In the genomic region with DNA sequence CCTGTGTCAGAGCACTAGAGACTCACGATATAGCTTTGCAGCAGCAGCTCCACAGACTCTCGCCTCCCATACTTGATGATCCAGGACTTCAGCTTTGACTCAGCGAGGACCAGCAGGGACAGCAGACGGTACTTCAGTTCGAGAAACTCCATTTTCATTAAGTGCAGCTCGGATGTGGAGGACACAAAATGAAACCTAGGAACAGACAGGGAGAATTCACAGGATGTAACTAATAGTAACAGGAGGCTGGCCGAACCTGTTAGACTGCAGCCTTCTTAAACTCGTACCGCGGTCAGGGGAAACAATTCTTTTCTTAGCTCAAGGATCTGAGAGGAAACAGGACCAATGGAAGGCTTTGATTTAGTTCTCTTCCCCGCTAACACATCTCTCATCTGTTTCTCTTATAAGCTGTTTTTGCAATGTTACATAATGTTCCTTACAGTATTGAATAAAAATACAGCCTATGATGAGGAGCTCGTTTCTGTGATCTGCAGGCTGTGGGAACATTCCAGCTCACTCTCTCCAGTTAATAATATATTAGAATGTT, we compare ENCODE assay signal across 10 mouse cellular contexts.
DNase-seq lines count a peak whose midpoint lies in the region; ATAC-seq and TF ChIP-seq lines count a peak whose summit lies in the region.
"Had no signal": no experiment of that assay in that cellular context is flagged by ENCODE, and none has a peak within 500 bp of the region (broad histone marks: within the 10 kb centered on the region; RNA-seq: fewer than 3 reads in every experiment).

No protein-coding gene starts in this region.

- no peak for DNase-seq in kidney, adult 8-10 months
- peak; percentile 51 to 54 for DNase-seq in left cerebral cortex, postnatal 36 days (ENCODE audit: low spot score in 2 of 2)
- DNase-seq in hindbrain, embryonic 11.5 days (ENCODE audit: low spot score): no peak
- DNase-seq: liver; retina, postnatal 1 day had no signal

- no peak overlapping the region; the same call in 1 of the 2 replicates for H3K4me3 ChIP-seq in kidney, embryonic 16.5 days (ENCODE audit: low read length)
- peak overlapping the region; percentile 63 for H3K4me3 ChIP-seq in cortical plate, adult 2 months (ENCODE audit: insufficient read depth, low read length)
- no peak overlapping the region for H3K4me3 ChIP-seq in intestine, postnatal 0 days (ENCODE audit: low read depth, low read length)
- no peak overlapping the region for H3K4me3 ChIP-seq in liver, embryonic 12.5 days
- H3K4me3 ChIP-seq in hindbrain, embryonic 11.5 days (ENCODE audit: low read depth, low read length): no peak overlapping the region

- no peaks in the 10 kb centered on the region for H3K36me3 ChIP-seq in kidney, embryonic 16.5 days (ENCODE audit: insufficient read depth, low read length)
- no peaks in the 10 kb centered on the region for H3K36me3 ChIP-seq in intestine, postnatal 0 days (ENCODE audit: control insufficient read depth, insufficient read depth)
- H3K36me3 ChIP-seq in liver, embryonic 12.5 days: no peaks in the 10 kb centered on the region
- no peaks in the 10 kb centered on the region for H3K36me3 ChIP-seq in hindbrain, embryonic 11.5 days (ENCODE audit: control insufficient read depth, insufficient read depth, low read length)

- TF ChIP-seq CTCF in cortical plate, adult 2 months (IDR thresholded peaks at IDR 0.05; ENCODE audit: extremely low read depth, insufficient read depth, low read length): no peak
- no peak for TF ChIP-seq CTCF in intestine, postnatal 0 days (IDR thresholded peaks at IDR 0.05; ENCODE audit: low read depth)

- H3K4me1 ChIP-seq in kidney, embryonic 16.5 days (ENCODE audit: insufficient read depth, low read length): no peaks in the 10 kb centered on the region
- H3K4me1 ChIP-seq in cortical plate, adult 2 months (ENCODE audit: control insufficient read depth, insufficient read depth, low read length): peaks cover 2% of the 10 kb centered on the region
- H3K4me1 ChIP-seq in intestine, postnatal 0 days (replicated peaks; ENCODE audit: control insufficient read depth, insufficient read depth, low read length): no peaks in the 10 kb centered on the region
- no peaks in the 10 kb centered on the region for H3K4me1 ChIP-seq in liver, embryonic 12.5 days
- no peaks in the 10 kb centered on the region for H3K4me1 ChIP-seq in hindbrain, embryonic 11.5 days (replicated peaks; ENCODE audit: control insufficient read depth, insufficient read depth, low read length)

- WGBS in kidney, embryonic 16.5 days: 70% methylated on average over 12 of the region's 12 CpGs
- WGBS in intestine, postnatal 0 days: 30% methylated on average over 12 of the region's 12 CpGs
- WGBS in liver, embryonic 12.5 days (ENCODE audit: insufficient replicate concordance): 62% methylated on average over 12 of the region's 12 CpGs
- WGBS in hindbrain, embryonic 11.5 days: 76% methylated on average over 12 of the region's 12 CpGs

- ATAC-seq in kidney, embryonic 16.5 days (ENCODE audit: low FRiP score, low TSS enrichment): no peak
- ATAC-seq in intestine, postnatal 0 days: no peak
- ATAC-seq in liver, embryonic 12.5 days: no peak
- ATAC-seq in hindbrain, embryonic 11.5 days (ENCODE audit: low FRiP score): no peak
- ATAC-seq in megakaryocyte, adult 5-6 weeks (ENCODE audit: poor library complexity, severe bottlenecking): no peak

- TF ChIP-seq POLR2A in cortical plate, adult 2 months (IDR thresholded peaks at IDR 0.05; ENCODE audit: extremely low read depth, insufficient read depth, low read length): peak; percentile 31

- H3K4me2 ChIP-seq in kidney, embryonic 16.5 days (replicated peaks; ENCODE audit: low read depth, low read length): 0 out of 2 replicates have a peak overlapping the region, but pooled peaks have one; percentile 9
- peak overlapping the region; percentile 10; the same call in 1 of the 2 replicates for H3K4me2 ChIP-seq in intestine, postnatal 0 days (replicated peaks; ENCODE audit: low read depth)
- H3K4me2 ChIP-seq in liver, embryonic 12.5 days: no peak overlapping the region
- no peak overlapping the region for H3K4me2 ChIP-seq in hindbrain, embryonic 11.5 days (replicated peaks; ENCODE audit: low read depth, low read length)

- no peak overlapping the region for H3K9ac ChIP-seq in kidney, embryonic 16.5 days (replicated peaks; ENCODE audit: low read length)
- no peak overlapping the region for H3K9ac ChIP-seq in intestine, postnatal 0 days (ENCODE audit: low read depth, low read length)
- H3K9ac ChIP-seq in liver, embryonic 12.5 days: no peak overlapping the region
- H3K9ac ChIP-seq in hindbrain, embryonic 11.5 days (ENCODE audit: low read depth, low read length): no peak overlapping the region

- no peaks in the 10 kb centered on the region for H3K9me3 ChIP-seq in kidney, embryonic 16.5 days (ENCODE audit: low read length)
- no peaks in the 10 kb centered on the region for H3K9me3 ChIP-seq in intestine, postnatal 0 days (ENCODE audit: control insufficient read depth)
- no peaks in the 10 kb centered on the region for H3K9me3 ChIP-seq in liver, embryonic 12.5 days (replicated peaks)
- no peaks in the 10 kb centered on the region for H3K9me3 ChIP-seq in hindbrain, embryonic 11.5 days (ENCODE audit: control insufficient read depth, low read length)

- no peak overlapping the region for H3K27ac ChIP-seq in kidney, embryonic 16.5 days (ENCODE audit: low read length)
- peak overlapping the region; percentile 83 for H3K27ac ChIP-seq in cortical plate, adult 2 months (ENCODE audit: insufficient read depth, low read length)
- no peak overlapping the region for H3K27ac ChIP-seq in intestine, postnatal 0 days (ENCODE audit: low read depth, low read length)
- no peak overlapping the region for H3K27ac ChIP-seq in liver, embryonic 12.5 days
- H3K27ac ChIP-seq in hindbrain, embryonic 11.5 days (ENCODE audit: low read depth, low read length): no peak overlapping the region

- intact Hi-C loops in left cerebral cortex, postnatal 36 days (cut with DNase I): no loop called here

- no peaks in the 10 kb centered on the region for H3K27me3 ChIP-seq in kidney, embryonic 16.5 days (ENCODE audit: insufficient read depth, low read length)
- H3K27me3 ChIP-seq in intestine, postnatal 0 days (replicated peaks; ENCODE audit: control insufficient read depth, insufficient read depth, low read length): no peaks in the 10 kb centered on the region
- no peaks in the 10 kb centered on the region for H3K27me3 ChIP-seq in liver, embryonic 12.5 days (replicated peaks)
- no peaks in the 10 kb centered on the region for H3K27me3 ChIP-seq in hindbrain, embryonic 11.5 days (ENCODE audit: control insufficient read depth, insufficient read depth, low read length)

Comparison
In these comparisons a context has a peak if more than half of its experiments do, and no peak if none do; other contexts are left out.
1. H3K4me2 ChIP-seq: peak in kidney, embryonic 16.5 days (single experiment) and intestine, postnatal 0 days (single experiment); none in liver, embryonic 12.5 days (single experiment) and hindbrain, embryonic 11.5 days (single experiment).
2. DNase-seq: peak in left cerebral cortex, postnatal 36 days (2 of 2); none in kidney, adult 8-10 months (0 of 2) and hindbrain, embryonic 11.5 days (single experiment).